Mouse (Mus musculus): ENCODE measurements around the gene Ces1e.

Gene Ces1e

DNA sequence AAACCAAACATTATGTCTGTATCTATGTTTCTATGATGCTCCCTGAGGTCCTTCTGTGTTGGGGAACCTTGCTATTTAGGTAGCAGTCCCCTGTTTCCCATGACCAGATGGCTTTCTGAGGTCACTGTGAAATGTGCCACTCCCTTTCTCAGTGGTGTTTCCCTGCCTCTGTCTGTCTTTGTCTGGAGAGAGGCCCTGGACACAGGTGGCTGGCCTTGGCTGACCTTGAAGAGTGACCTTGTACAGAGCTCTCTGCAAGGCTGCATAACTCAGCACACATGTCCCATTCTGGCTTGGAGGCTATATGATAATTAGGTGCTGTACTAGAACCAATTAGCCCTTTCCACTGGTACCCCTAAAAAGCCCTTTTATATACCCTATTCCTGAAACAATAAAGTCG, 52.8 kb downstream of the Ces1e start:
- no peak for DNase-seq (ENCODE audit: low spot score)

DNA sequence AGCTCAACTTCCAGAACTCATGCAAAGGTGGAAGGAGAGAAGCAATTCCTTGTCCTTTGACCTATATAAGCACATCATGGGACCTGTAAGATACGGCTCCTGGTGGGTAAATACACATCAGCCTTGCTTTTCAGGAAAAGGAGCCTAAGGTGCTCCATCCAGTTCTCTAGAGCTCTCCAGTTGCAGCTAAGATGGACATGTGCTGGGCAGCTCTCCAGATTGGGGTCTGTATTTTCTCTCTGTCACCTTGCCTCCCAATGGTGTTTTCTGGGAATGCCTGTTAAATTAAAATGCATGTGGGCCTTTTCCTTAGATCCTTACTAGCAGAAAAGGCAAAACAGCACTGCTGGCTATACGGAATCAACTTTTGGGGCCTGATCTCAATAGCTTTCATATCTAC, 54.9 kb downstream of the Ces1e start:
- no peak for DNase-seq (ENCODE audit: low spot score)

DNA sequence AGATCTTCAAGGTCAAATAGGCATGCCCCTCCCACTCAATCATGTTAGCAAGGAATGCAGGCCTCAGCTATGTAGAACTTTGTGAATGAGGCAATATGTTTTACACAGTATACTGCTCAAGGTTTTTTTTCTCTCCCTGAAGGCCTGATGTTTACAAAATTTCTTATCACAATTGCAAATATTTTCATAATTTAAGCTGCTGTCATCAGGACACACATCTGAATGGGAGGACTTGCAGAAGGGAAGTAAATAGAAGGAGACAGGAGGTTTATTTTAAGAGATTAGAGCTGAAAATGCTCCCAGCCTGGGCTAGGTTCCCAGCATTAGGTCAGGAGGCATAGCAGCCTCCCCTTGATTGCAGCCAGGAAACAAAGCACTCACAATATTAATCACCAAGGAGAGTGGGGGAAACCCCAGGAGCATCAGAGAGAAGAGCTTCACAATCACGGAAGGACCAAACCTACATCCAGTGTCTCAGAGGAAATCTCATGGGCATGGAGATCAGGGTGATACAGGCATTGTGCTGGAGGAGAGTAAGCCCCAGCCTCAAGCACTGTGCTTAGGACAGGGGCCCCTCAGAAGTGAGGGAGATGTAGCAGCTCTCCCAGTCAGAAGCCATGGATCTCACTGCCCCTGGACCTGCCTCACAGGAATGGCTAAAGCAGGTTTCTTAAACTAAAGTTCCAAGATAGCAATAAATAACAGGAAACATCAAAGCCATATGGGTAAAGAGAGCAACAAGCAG, 57.4 kb downstream of the Ces1e start:
- no peak for DNase-seq (ENCODE audit: low spot score)

DNA sequence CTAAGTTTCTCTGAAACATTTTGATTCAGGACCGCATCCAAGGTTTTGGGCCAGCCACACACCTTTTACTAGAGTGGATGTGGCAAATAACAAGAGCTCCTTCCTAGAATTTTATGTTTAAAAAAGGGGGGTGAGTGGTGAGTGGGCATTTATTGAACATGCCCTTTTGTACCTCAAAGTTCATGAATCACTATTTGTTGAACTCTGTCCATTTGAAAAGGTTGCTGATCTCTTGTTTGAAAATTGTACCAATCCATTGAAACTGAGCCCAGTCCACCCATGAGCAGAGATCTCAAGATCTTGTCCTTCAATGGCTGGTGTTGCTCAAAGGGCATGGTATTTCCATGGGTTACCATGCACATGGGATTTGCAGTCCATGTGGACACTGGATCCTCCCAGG, 66.1 kb downstream of the Ces1e start:
- DNase-seq (ENCODE audit: low spot score) = no peak

DNA sequence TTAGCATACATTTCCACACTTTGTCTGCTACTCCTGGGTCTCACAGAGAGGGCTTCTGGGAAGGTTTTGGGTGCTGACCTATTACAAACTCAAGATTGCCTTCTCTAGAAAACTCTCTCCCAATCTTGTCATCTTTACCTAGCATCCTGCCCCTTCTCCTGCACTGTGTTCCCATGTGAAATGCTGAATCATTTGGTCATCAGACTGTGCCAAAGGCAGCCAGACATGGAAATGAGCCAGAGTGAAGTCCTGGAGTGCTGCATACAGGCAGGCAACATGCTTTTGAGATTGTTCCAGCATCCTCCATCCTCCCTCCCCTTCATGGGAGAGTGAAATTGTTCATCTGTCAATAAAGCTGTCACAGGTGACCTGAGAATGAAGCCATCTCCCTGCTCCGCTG, 78.0 kb downstream of the Ces1e start:
- DNase-seq (ENCODE audit: low spot score) = no peak

Data from MN1 (cell line).